Mouse (Mus musculus) spleen, postnatal 36 days (tissue): ENCODE results near the gene Fstl4.

Source experiments
- DNase-seq, 2 experiments: peaks; one replicate each; pipeline ENCODE4 v3.0.0; 2022; ENCODE audit warnings: low spot score in 2 of 2, mixed read lengths in 1 of 2

Fstl4 gene

DNA sequence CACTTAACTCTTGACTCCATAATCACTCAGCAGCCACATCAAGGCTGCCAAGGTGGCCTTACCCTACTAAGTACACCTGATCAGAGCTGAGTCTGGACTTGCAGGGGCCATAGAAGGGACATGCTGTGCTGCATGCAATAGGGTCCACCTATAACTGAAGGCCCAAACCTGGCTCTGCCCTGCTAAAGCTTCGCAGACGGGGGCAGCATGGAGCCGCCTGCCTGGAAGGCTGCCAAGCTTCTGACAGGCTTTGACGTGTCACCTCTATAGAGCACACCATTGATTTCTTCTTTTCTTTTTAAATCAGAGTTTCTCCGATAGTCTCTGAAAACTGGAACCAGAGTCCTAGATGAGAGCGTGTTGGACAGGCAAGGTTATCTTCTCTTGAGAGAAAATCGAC lies 146.4 kb downstream of the Fstl4 start:
- DNase-seq, result no peak

DNA sequence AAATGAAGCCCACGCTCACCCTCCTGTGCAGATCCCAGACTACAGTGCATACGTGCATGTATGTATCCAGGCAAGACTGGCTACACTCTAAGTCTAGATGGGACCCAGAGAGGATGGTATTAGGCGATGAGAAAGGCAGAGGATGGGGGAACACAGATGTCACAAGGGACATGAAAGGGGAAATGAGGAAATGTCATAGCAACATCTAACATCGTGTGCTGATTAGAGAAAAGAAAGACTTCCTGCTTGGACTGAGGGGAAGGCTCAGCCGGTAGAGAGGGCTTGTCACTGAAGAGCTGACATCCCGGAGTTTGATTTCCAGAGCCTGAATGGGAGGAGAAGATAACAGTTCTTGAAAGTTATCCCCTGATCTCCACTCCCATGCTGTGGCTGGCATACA lies 150.0 kb downstream of the Fstl4 start:
- no peak for DNase-seq

DNA sequence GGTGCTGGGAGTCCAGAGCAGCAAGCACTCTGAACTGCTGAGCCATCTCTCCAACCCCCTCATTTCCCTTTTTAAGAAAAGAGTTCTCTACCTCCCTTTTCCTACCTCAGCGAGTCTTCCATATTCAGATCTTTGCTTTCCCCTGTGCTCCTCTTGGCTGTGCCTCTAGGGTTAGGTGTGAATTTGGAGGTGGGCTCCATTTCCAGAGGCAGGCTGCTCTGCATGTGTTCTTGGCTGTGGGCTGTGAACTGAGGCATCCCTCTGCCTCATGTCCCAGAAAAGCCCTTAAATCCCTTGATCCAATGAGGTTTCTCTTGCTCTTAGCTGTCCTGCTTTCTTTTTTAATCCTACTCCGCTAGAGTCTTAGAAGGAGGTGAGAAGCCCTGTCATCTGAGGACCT lies 151.2 kb downstream of the Fstl4 start:
- no peak for DNase-seq

DNA sequence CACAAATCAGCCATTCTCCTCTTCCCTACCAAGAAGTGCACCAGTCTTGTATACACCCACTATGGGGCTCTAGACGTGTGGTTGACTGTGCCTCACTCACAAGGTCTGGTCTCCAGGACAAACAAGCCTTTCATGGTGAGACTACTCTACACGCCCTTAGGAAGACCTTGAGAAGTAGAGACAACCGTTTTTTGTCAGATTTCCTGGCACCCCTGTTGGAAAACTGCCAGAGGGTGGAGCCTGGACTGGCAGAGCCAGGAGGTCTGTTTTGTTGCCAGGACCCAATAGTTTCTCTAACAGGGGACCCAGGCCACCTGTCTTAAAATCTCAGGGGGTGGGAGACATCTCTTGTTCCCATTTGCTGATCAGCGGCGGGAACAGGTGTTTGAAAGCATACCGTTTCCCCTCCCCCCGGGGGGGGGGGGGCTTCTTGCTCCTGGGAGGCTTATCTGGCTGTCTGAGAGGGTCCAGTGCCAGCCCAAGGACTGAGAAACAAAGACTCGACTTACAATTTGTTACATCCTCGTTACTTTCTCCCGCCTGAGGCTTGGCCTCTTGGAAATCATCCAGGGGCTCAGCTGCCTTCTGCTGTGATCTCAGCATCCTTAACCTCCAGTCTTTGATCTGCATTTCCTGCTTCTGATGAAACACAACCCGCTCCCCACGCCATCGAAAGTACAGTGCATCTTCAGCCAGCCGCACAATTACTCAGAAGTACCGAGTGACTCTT lies 155.0 kb downstream of the Fstl4 start:
- no peak for DNase-seq

DNA sequence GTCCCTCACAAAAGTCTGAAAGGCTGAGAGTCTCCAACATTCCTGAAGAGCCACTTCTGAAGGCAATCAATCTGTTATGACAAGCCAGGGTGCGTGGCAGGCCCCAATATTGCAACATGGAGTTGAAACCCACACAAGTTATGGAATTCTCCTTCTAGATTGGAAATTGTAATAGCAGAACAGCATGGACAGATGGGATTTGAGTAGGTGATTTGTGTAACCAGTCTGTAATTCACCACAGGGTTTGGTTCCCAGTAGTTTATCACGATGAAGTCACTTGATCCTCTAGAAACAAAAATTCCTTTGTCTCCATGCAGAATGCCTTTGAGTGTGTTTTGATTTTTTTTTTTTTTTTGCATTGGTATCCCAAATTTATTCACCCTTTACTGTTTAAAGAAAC lies 159.8 kb downstream of the Fstl4 start:
- no peak for DNase-seq

DNA sequence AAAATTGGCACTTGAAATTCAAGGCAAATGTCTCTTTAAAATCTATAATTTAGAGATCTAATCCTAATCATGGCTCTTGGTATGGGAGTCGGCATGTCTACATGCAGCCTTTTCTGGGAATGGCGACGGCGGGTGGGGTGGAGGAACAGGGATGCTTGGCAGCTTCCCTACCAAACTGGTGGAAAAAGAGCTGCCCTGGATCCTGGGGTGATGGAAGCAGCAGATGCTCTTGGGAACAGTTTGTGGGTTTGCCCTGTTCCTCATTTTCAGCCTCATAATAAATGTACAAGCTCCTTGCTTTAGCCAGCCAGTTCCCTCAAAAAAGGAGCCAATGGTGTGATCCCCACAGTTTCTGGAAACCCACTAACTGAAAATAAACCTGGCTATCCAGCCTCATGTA lies 163.9 kb downstream of the Fstl4 start:
- no peak for DNase-seq

DNA sequence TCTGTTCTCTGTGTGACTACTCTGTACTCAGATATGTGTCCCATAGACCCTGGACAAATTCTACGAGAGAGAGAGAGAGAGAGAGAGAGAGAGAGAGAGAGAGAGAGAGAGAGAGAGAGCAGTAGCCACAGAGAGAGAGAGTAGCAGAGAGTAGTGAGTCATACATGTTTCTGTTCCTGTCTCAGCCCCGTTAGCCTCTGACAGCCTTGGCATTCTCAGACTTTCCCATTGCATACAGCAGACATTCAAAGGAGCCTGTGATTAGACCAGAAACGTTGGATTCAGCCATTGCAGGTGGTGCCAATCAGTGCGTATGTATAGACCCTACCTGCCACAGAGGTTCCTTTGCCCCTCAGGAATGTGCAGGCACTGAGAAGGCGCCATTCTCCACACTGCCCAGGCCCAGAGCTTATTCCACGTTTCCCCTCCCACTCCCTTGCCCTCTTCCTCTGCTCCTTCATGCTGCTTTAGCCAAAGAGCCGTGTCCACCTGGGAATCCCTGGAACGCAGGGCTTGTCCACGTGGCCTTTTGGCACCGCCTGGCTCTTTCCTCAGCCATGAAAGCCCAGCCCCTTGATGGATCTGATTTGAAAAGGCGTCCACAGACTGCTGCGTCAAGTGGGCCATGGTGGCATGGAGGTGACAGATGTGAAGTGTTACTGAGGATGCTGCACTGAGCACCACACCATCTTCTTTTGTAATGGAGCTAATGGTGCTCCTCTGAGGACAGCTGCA lies 175.1 kb downstream of the Fstl4 start:
- DNase-seq, result no peak

DNA sequence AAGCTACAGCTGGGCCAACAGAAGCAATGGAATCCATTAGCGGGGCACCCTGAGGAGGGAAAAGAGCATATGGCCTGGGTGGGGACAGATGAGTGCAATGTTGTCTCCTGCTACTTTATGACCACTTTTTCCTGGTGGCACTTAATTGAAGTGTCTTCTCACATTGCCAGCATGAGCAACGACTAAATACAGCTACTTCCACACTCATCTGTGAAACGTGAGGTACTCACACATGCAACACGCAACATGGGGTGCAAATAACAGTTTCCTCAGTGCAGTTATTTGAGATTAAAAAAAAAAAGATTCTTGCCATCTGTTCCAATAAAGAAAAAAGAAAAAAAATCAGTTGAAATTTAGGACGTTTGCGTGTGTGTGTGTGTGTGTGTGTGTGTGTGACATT lies 178.5 kb downstream of the Fstl4 start:
- DNase-seq, result no peak

DNA sequence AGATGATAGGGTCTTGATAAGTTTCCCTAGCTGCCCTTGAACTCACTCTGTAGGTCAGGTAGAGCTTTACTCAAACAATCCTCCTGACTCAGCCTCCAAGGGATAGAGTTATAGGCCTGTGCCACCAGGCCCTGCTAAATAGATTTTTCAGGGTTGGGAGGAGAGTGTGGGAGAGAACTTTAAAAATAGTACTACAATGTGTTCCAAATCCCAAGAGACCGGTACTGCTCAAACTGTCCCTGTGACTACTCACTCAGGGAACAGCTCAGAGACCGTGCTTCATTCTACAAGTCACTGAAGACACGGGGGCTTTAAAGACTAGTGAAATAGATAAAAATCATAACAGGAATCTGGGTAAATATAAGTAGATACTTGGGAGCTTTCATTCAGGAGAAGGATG lies 190.6 kb downstream of the Fstl4 start:
- DNase-seq, result no peak

DNA sequence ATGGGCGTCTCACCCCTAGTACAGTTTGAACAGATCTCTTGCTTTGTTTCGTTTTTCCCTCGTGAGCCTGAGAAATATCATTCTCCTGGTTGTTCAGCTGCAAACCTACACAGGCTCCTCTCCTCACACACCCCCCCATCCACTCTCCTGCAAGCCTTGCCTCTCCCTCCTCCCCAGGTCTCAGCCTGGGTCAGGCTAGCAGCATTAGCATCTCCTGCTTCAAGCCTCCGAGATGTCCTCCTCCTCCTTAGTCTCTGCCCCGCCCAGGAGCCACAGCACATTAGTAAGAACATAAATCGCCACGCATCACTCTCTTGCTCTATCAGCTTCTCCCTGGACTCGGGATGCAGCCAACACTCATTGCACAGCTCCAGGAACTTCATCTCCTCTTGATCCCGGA lies 204.4 kb downstream of the Fstl4 start:
- no peak for DNase-seq

DNA sequence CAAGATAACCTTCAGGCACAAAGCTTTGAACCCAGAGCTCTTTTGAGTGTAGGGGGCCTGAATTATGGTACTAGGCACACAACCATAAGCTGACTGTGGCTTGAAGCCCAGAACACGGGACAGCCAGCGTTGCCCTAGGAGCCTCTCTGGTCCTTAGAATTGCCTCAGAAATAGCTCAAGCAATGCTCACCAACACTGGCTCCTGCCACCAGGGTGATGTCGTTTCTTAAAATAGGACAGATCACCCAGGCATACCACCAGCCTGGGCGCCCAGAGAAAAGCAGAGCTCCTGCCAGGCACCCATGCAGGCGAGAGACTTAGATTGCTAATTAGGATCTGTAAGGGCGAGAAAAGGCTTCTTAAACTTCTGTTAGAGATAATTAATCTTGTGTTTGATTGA lies 206.0 kb downstream of the Fstl4 start:
- DNase-seq, result no peak

DNA sequence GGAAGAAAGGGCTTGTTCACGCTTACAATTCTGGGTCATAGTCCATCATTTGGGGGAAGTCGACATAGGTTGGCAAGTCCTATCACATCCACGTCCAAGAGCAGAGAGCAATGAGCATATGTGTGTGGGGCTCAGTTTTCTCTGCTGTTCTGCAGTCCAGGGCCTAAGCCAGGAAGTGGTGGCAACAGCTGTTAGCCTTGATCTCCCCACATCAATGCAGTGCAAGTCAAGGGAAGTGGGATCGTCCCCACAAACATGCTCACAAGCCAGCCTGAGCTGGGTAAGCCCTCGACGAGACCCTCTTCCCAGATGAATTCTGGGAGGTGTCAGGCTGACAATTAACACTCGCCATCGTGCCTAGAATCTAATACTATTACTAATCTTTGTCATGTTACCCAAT lies 222.6 kb downstream of the Fstl4 start:
- DNase-seq, result no peak

DNA sequence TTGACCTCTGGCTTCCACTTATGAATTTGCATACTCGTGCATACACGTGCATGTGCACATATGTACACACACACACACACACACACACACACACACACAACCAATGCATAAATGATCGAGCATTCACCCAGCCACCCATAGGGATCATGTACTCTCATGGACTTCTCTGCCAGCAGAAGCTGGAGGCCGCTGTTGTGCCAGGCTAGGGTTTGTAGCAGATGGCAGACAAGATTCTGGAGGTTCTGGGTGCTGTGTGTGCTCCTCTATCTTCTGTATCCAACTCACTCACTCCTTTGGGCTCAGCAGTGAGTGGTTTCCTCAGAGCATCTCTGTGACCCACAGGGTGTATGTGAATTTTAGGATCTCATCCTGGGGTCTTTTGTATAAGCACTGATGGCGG lies 230.3 kb downstream of the Fstl4 start:
- no peak for DNase-seq

DNA sequence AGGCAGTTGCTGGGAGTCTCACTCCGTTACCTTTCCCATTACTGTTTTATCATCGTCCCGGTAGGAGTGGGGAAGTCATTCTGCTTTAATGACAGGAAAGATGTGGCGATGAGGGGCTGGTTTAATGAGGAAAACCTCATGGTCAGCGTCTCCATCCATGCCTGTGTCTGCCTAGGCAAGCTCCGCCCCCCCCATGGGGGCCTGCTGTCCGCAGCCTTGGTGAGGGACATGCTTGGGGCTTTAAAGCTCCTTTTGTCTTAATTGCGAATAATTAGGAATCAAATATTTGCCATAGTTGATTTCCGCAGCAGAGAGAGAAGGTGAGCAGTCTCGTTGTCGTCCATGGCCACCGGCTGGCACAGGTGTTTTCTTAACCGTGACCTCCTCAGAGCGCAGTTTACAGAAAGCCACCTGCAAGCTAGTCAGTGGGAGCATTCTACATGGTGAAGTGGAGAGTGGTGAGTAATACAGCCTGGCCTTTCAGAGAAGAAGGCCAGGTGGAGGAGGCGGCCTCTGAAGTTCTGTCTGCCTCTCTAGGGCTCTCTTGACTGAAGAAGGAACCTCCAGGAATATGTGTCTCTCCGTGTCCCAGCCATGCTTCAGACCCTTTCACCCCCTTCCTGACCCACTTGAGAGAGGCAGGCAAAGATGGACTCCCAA lies 232.1 kb downstream of the Fstl4 start:
- no peak for DNase-seq

DNA sequence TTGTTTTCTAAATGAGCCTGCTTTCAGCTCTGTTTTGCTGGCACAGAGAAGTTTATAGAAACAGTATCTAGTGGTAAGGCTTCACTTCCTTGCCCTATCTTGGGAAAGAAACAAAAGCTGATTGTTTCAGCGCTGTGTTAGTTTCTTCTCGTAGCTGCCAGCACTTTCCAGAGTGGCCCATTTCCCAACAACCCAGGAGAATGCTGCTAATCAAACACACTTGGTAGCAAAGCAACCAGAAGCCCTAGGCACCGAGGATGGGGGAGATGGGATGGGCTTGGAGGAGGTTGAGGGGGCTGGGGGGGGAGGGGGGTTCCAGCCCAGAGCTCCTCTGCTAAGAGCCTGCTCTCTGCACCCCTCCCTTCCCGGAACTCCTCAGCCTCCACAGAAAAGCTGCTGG lies 233.0 kb downstream of the Fstl4 start:
- no peak for DNase-seq

DNA sequence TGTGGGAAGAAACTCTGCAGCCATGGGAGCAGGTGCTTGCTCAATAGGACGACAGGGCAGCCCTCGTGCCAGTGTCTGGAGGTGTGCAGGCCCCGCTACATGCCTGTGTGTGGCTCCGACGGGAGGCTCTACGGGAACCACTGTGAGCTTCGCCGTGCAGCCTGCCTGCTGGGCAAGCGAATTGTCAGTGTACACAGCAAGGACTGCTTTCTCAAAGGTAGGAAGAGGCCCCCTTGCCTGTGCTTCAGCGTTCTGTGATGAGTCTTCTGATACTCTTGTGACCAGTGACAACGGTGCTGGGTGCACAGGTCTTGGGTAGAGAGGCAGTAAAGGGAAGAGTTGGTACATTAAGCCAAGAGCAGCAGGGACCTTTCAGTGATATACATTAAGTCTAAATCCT lies 235.8 kb downstream of the Fstl4 start:
- DNase-seq, result no peak

DNA sequence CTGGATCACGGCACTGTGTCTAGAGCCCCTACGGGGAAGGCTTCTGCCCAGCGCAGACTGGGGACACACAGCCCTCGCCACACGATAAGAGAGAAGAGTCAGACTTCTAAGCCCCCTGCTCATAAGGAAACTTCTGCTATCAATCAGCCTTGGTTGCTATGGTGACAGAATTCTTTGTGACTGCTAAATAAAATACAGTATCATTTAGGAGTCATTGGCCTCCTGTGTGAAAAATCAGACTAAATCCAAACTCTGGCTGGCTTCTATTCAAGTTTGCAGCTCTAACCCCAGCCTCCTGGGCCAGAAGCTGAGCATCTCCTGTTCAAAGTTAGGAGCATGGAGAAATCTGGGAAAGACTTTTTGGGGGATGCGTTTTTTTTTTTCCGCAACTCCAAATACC lies 238.9 kb downstream of the Fstl4 start:
- DNase-seq, result no peak

DNA sequence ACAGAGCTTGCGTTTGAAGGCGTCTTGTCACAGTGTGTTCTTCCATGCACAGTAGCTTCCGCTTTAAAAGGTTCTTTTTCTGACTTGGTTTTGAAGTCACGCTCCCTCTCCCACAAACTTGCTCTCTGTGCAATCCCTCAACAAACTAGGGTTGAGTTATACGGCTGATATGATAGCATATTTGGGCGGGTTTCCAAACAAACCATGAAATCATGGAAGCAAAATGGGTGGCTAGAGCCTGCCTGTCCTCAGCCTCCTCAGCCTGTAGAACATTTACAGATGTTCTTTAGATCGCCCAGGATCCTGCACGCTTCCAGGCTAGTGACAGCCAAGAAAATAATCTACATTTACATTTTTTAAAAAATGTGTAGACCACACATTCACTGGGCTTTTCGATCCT lies 239.4 kb downstream of the Fstl4 start:
- DNase-seq, result no peak

DNA sequence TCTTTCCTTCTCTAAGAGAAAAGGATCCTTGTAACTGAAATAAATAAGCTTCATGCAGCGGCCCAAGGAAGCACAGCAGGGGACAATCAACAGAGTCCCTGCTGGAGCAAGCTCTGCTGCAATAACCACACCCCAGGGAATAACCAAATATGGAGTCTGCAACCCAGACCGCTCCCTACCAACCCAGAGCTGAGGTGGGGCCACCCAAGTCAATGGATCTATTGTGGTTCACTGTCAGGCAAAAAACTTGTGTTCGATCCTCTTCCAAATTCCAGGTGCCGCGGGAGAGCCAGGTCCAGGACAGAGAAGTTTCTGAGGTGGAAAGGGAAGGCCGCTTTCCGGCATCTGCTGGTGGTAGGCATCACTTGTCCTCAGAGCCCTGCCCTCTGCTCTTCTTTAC lies 245.2 kb downstream of the Fstl4 start:
- DNase-seq, result no peak

DNA sequence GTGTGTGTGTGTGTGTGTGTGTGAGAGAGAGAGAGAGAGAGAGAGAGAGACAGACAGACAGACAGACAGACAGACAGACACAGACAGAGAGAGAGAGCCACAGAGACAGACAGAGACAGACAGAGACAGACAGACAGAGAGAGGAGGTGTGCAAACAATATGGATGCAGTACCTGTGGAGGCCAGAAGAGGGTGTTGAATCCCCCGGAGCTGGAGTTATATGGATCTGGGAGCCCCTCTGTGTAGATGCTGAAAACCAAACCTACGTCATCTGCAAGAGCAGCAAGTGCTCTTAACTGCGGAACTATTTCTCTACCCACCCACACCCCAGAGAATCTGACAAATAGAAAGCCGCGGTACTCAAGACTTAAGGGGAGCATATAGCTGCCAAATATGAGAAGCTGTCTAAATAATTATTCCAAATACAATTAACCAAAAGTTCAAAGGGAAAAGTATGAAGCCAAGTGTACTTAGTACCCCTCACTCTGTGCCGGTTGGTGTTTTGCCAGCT lies 247.6 kb downstream of the Fstl4 start:
- no peak for DNase-seq

DNA sequence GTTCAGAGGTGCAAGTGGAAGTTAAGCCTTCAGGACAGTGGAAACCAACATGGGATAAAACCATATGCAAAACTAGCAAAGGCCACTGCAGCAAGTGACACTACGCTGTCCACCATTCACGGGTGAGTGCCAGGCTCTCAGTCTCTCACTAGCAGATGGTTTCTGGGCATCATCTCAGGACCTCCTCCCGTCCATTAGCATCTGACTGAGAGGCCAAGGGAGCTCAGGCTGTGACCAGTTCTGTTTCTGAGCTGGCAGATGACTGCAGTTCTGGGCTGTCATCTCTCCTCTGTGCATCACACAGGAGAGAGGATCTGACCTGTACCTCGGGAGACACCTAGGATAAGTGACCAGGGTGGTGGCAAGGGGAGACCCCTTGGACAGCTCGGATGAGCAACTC lies 249.5 kb downstream of the Fstl4 start:
- no peak for DNase-seq

DNA sequence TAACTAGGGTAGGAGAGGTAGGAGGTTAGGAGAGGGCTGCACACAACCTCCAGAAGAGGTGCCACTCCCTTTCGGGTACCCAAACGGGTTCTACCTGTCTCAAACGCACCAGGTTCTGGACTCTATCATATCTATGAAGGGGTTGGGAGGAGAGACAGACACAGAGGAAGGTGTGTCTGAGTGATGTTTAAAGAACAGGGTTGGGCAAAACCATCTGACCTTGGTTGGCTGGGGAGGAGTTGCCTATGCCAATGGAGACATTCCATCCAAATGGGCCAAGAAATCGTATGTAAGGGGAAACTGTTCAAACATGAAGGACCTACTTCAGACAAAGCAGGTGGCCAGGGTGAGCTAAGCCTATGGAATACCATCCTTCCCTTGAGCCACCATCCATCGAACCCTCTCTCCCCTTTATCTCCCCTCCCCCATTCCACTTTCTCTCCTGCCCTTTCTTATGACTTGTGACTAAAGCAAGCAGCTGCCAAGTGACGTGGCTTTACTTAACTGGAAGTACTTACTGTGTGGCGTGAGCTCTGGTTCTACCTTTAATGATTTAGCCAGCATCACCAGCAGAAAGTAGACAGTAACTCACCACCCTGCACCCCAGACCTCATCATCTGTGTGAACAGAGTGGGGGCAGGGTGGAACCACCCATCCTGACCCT lies 252.1 kb downstream of the Fstl4 start:
- no peak for DNase-seq
